ENCODE assay signal across 29 mouse cellular contexts in the genomic region with DNA sequence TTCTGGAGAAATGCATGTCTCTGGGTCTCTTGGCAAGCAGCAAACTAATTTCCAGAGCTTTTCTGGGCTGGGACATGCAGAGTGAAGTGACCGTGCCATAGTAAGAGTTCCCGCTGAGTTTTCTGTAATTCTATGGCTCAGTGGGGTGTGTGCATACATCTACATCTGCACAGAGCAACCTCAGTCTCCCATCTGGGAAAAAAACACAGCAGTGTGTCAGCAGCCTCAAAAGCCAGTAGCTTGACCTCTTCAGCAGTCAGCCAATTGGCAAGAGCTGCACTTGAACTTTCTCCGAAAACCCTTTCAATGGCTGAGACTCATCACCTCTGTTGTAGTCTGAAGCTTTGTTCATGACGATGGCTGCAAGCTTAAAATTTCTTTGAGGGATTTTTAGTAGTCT.
A peak's percentile ranks its signal among the peaks of the same experiment; 100 is the strongest.
DNase-seq lines count a peak whose midpoint lies in the region; ATAC-seq and TF ChIP-seq lines count a peak whose summit lies in the region.
"Had no signal": no experiment of that assay in that cellular context is flagged by ENCODE, and none has a peak within 500 bp of the region (broad histone marks: within the 10 kb centered on the region; RNA-seq: fewer than 3 reads in every experiment).

No protein-coding gene starts in this region.

- no peak overlapping the region for H3K4me3 ChIP-seq in hindbrain, embryonic 11.5 days (ENCODE audit: low read depth, low read length)
- no peak overlapping the region for H3K4me3 ChIP-seq in hindbrain, embryonic 16.5 days (ENCODE audit: low read length)
- no peak overlapping the region for H3K4me3 ChIP-seq in neural tube, embryonic 11.5 days (ENCODE audit: low read depth, low read length)
- H3K4me3 ChIP-seq in forebrain, embryonic 10.5 days: no peak overlapping the region
- H3K4me3 ChIP-seq: embryonic facial prominence, embryonic 10.5 days; embryonic facial prominence, embryonic 13.5 days; erythroblast, embryonic 14.5 days; forebrain, embryonic 13.5 days; hindbrain, embryonic 12.5 days had no signal

- peak; percentile 13 for DNase-seq in embryo, embryonic 11 days
- no peak for DNase-seq in embryo, embryonic 10 days (ENCODE audit: low spot score)
- DNase-seq in hindbrain, embryonic 11.5 days (ENCODE audit: low spot score): peak; percentile 12
- DNase-seq in neural tube, embryonic 11.5 days (ENCODE audit: low spot score): no peak
- no peak for DNase-seq in neural tube, embryonic 10.5 days (ENCODE audit: extremely low spot score, low spot score)
- peak; percentile 9 for DNase-seq in brain, embryonic 14.5 days (ENCODE audit: low read depth)
- DNase-seq in forebrain, embryonic 10.5 days (ENCODE audit: extremely low spot score, low spot score): no peak
- DNase-seq: adrenal gland, postnatal 10 days; adrenal gland, postnatal 36 days; B cell, adult 2 months; cerebellum, adult 11 months; cerebellum, adult 2 months; cerebellum, adult 9-11 months; cerebellum, postnatal 25 days; gastrocnemius, postnatal 10 days; gastrocnemius, postnatal 36 days; kidney, adult 2 months had no signal

- TF ChIP-seq CTCF in brain, embryonic 14.5 days (IDR thresholded peaks at IDR 0.05; ENCODE audit: borderline replicate concordance, extremely low read depth, insufficient read depth, insufficient read length): no peak

- no peaks in the 10 kb centered on the region for H3K9me3 ChIP-seq in hindbrain, embryonic 11.5 days (ENCODE audit: control insufficient read depth, low read length)
- no peaks in the 10 kb centered on the region for H3K9me3 ChIP-seq in hindbrain, embryonic 16.5 days (ENCODE audit: control insufficient read depth, low read length)
- no peaks in the 10 kb centered on the region for H3K9me3 ChIP-seq in neural tube, embryonic 11.5 days (ENCODE audit: control insufficient read depth, low read length)
- H3K9me3 ChIP-seq in forebrain, embryonic 10.5 days: no peaks in the 10 kb centered on the region
- H3K9me3 ChIP-seq: embryonic facial prominence, embryonic 10.5 days; embryonic facial prominence, embryonic 13.5 days; forebrain, embryonic 13.5 days; hindbrain, embryonic 12.5 days had no signal

- H3K4me2 ChIP-seq in hindbrain, embryonic 11.5 days (replicated peaks; ENCODE audit: low read depth, low read length): no peak overlapping the region
- no peak overlapping the region for H3K4me2 ChIP-seq in hindbrain, embryonic 16.5 days (ENCODE audit: low read length)
- H3K4me2 ChIP-seq in neural tube, embryonic 11.5 days (ENCODE audit: low read depth): no peak overlapping the region
- H3K4me2 ChIP-seq: embryonic facial prominence, embryonic 13.5 days; forebrain, embryonic 13.5 days; heart, embryonic 11.5 days; hindbrain, embryonic 12.5 days had no signal

- 28% methylated on average over 4 of the region's 4 CpGs for WGBS in hindbrain, embryonic 11.5 days
- 27% methylated on average over 4 of the region's 4 CpGs for WGBS in hindbrain, embryonic 16.5 days
- WGBS in neural tube, embryonic 11.5 days: 47% methylated on average over 4 of the region's 4 CpGs
- 55% methylated on average over 4 of the region's 4 CpGs for WGBS in forebrain, embryonic 10.5 days

- no peak overlapping the region for H3K27ac ChIP-seq in hindbrain, embryonic 11.5 days (ENCODE audit: low read depth, low read length)
- H3K27ac ChIP-seq in hindbrain, embryonic 16.5 days (ENCODE audit: low read depth, low read length): no peak overlapping the region
- no peak overlapping the region for H3K27ac ChIP-seq in neural tube, embryonic 11.5 days (ENCODE audit: low read depth, low read length)
- H3K27ac ChIP-seq in forebrain, embryonic 10.5 days: no peak overlapping the region
- H3K27ac ChIP-seq: embryonic facial prominence, embryonic 10.5 days; embryonic facial prominence, embryonic 13.5 days; forebrain, embryonic 13.5 days; hindbrain, embryonic 12.5 days; hindbrain, postnatal 0 days had no signal

- no peak overlapping the region for H3K9ac ChIP-seq in hindbrain, embryonic 11.5 days (ENCODE audit: low read depth, low read length)
- no peak overlapping the region for H3K9ac ChIP-seq in hindbrain, embryonic 16.5 days (ENCODE audit: low read depth, low read length)
- no peak overlapping the region for H3K9ac ChIP-seq in neural tube, embryonic 11.5 days (ENCODE audit: low read length)
- H3K9ac ChIP-seq: embryonic facial prominence, embryonic 13.5 days; forebrain, embryonic 13.5 days; hindbrain, embryonic 12.5 days had no signal

- no peak for TF ChIP-seq POLR2A in brain, embryonic 14.5 days (IDR thresholded peaks at IDR 0.05; ENCODE audit: borderline replicate concordance, extremely low read depth, insufficient read depth, insufficient read length, poor library complexity, severe bottlenecking)

- no peaks in the 10 kb centered on the region for H3K36me3 ChIP-seq in hindbrain, embryonic 11.5 days (ENCODE audit: control insufficient read depth, insufficient read depth, low read length)
- no peaks in the 10 kb centered on the region for H3K36me3 ChIP-seq in hindbrain, embryonic 16.5 days (ENCODE audit: control insufficient read depth, insufficient read depth, low read length)
- no peaks in the 10 kb centered on the region for H3K36me3 ChIP-seq in neural tube, embryonic 11.5 days (ENCODE audit: control insufficient read depth, insufficient read depth, low read length)
- no peaks in the 10 kb centered on the region for H3K36me3 ChIP-seq in forebrain, embryonic 10.5 days (replicated peaks)
- H3K36me3 ChIP-seq: embryonic facial prominence, embryonic 10.5 days; embryonic facial prominence, embryonic 13.5 days; hindbrain, embryonic 12.5 days had no signal

- no peaks in the 10 kb centered on the region for H3K4me1 ChIP-seq in hindbrain, embryonic 11.5 days (replicated peaks; ENCODE audit: control insufficient read depth, insufficient read depth, low read length)
- H3K4me1 ChIP-seq in hindbrain, embryonic 16.5 days (ENCODE audit: control insufficient read depth, insufficient read depth, low read depth, low read length): no peaks in the 10 kb centered on the region
- no peaks in the 10 kb centered on the region for H3K4me1 ChIP-seq in neural tube, embryonic 11.5 days (ENCODE audit: control insufficient read depth, insufficient read depth, low read length)
- H3K4me1 ChIP-seq in forebrain, embryonic 10.5 days: peaks cover 19% of the 10 kb centered on the region
- H3K4me1 ChIP-seq: embryonic facial prominence, embryonic 13.5 days had no signal

- peak; percentile 56; the same call in 1 of the 2 replicates for ATAC-seq in hindbrain, embryonic 11.5 days (ENCODE audit: low FRiP score)
- ATAC-seq in hindbrain, embryonic 16.5 days: no peak
- peak; percentile 32; the same call in 1 of the 2 replicates for ATAC-seq in neural tube, embryonic 11.5 days (ENCODE audit: insufficient read depth, low FRiP score, low TSS enrichment)
- ATAC-seq: forebrain, embryonic 13.5 days; forebrain, embryonic 16.5 days; hindbrain, postnatal 0 days; inflammation-experienced regulatory T-cells, adult 6 months; intestine, embryonic 16.5 days had no signal

- peaks cover 8% of the 10 kb centered on the region; the same call in 1 of the 2 replicates for H3K27me3 ChIP-seq in hindbrain, embryonic 11.5 days (ENCODE audit: control insufficient read depth, insufficient read depth, low read length)
- H3K27me3 ChIP-seq in hindbrain, embryonic 16.5 days (replicated peaks; ENCODE audit: control insufficient read depth, insufficient read depth, low read length): no peaks in the 10 kb centered on the region
- H3K27me3 ChIP-seq in neural tube, embryonic 11.5 days (ENCODE audit: control insufficient read depth, insufficient read depth, low read length): no peaks in the 10 kb centered on the region
- H3K27me3 ChIP-seq in forebrain, embryonic 10.5 days (ENCODE audit: poor library complexity, severe bottlenecking): no peaks in the 10 kb centered on the region
- H3K27me3 ChIP-seq: CH12.LX; embryonic facial prominence, embryonic 13.5 days; forebrain, embryonic 13.5 days had no signal

Comparison
In these comparisons a context has a peak if more than half of its experiments do, and no peak if none do; other contexts are left out.
1. DNase-seq: peak in embryo, embryonic 11 days (single experiment), hindbrain, embryonic 11.5 days (single experiment) and brain, embryonic 14.5 days (single experiment); none in embryo, embryonic 10 days (single experiment), neural tube, embryonic 11.5 days (single experiment), neural tube, embryonic 10.5 days (single experiment) and forebrain, embryonic 10.5 days (single experiment).